In the genomic region with DNA sequence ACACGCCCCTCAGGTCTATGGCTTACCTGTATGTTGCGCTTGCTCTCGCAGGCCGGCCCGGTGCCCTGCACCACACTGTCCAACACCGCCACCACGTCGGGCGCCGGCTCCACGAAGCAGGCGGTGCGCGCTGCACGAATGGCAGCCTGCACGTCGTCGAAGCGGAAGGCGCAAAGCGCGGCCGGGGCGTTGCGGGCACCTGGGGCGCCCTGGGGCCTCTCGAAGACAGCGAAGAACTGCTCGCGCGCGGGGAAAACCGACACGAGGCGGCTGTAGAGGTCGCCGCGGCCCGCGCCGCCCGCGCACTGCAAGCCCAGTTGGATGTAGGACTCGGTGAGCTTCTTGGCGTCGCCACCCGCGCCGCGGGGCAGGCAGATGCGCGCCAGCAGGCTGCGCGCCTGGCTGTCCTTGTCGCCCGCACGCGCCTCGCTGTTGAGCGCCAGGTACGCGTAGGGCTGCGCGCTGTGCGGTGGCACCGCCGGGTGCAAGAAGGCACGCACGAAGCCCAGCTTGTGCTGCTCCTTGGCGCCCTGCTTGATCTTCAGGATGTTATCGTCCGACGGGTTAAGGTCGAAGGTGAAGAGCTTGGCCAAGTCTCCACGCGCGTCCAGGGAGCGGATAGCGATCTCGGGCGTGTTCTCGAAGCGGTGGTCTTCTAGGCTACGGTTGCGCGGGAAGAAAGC, we compare ENCODE assay signal across 9 mouse cellular contexts. TPM values are rescaled to one million over a fixed set of nuclear protein-coding genes. Genes with fewer than 3 reads are reported as not detected.
A peak's percentile ranks its signal among the peaks of the same experiment; 100 is the strongest.
DNase-seq lines count a peak whose midpoint lies in the region; ATAC-seq lines count a peak whose summit lies in the region.
"Had no signal": no experiment of that assay in that cellular context is flagged by ENCODE, and none has a peak within 500 bp of the region (broad histone marks: within the 10 kb centered on the region; RNA-seq: fewer than 3 reads in every experiment).

No protein-coding gene starts in this region.

- H3K9ac ChIP-seq in hindbrain, embryonic 14.5 days, result peak overlapping the region; percentile 54

- peak overlapping the region; percentile 84 for H3K4me2 ChIP-seq in hindbrain, embryonic 14.5 days (replicated peaks)

- peaks cover 38% of the 10 kb centered on the region for H3K27me3 ChIP-seq in hindbrain, embryonic 14.5 days (ENCODE audit: control insufficient read depth, insufficient read depth, low read length)

- no peaks in the 10 kb centered on the region for H3K9me3 ChIP-seq in hindbrain, embryonic 14.5 days (ENCODE audit: control insufficient read depth, low read length)

- ATAC-seq in cerebellum, adult (ENCODE audit: insufficient number of reproducible peaks, low FRiP score, low TSS enrichment), result no peak
- ATAC-seq in hindbrain, embryonic 14.5 days (ENCODE audit: low FRiP score), result no peak

- DNase-seq in cerebellum, adult 9-10 months, result peak; percentile 45
- peak; percentile 51 for DNase-seq in right cerebral cortex, postnatal 14 days
- DNase-seq in right cerebral cortex, adult 18-20 months, result no peak
- DNase-seq in hindbrain, embryonic 14.5 days (ENCODE audit: low spot score), result peak; percentile 47
- peak; percentile 26 for DNase-seq in mesoderm, embryonic 11.5 days (ENCODE audit: low read depth, low spot score)
- peak; percentile 79 for DNase-seq in thymus, postnatal 4 days
- DNase-seq in left cerebral cortex, adult 8-10 months (ENCODE audit: low spot score in 2 of 2), result no peak

- no peak overlapping the region for H3K27ac ChIP-seq in hindbrain, embryonic 14.5 days

- peaks cover 7% of the 10 kb centered on the region; the same call in 1 of the 2 replicates for H3K4me1 ChIP-seq in hindbrain, embryonic 14.5 days (replicated peaks; ENCODE audit: control insufficient read depth, insufficient read depth, low read length)

- peak overlapping the region; percentile 47 for H3K4me3 ChIP-seq in hindbrain, embryonic 14.5 days (replicated peaks; ENCODE audit: low read length)

- H3K36me3 ChIP-seq in hindbrain, embryonic 14.5 days (replicated peaks; ENCODE audit: control insufficient read depth, insufficient read depth), result no peaks in the 10 kb centered on the region

- WGBS in hindbrain, embryonic 14.5 days, result 3% methylated on average over 86 of the region's 86 CpGs

RNA-seq across cellular contexts. Expression of a gene that starts 1.2 kb away (rescaled TPM):
- polyA plus RNA-seq in hindbrain, embryonic 14.5 days (2014; fragmentation: Nextera tagmentation; extraction: Ambion mirVana), result 11.6 and 14.7 TPM in 2 replicates
- 100 to 1,000 TPM in 1 of 4 experiments, 10 to 100 TPM in 3; 91.7 to 106 (median 98.0) TPM for total RNA-seq in left cerebral cortex, adult 8-10 months (2022)

RNA-seq across cellular contexts. Expression of a gene that starts 48.9 kb away (rescaled TPM):
- not detected in 2 replicates for polyA plus RNA-seq in hindbrain, embryonic 14.5 days (2014; fragmentation: Nextera tagmentation; extraction: Ambion mirVana)
- not detected for total RNA-seq in left cerebral cortex, adult 8-10 months (2022)
- polyA plus RNA-seq: large intestine, adult 2 months had no signal

Comparison
In these comparisons a context has a peak if more than half of its experiments do, and no peak if none do; other contexts are left out.
1. DNase-seq: peak in cerebellum, adult 9-10 months (single experiment), right cerebral cortex, postnatal 14 days (single experiment), hindbrain, embryonic 14.5 days (single experiment), mesoderm, embryonic 11.5 days (single experiment) and thymus, postnatal 4 days (single experiment); none in right cerebral cortex, adult 18-20 months (single experiment) and left cerebral cortex, adult 8-10 months (0 of 2).